Mouse (Mus musculus): ENCODE data around the gene Tor2a. TPM values are rescaled to one million over a fixed set of nuclear protein-coding genes. Genes with fewer than 3 reads are reported as not detected.

Gene Tor2a
- 48.0 and 52.6 TPM in 2 replicates for polyA plus RNA-seq (2015; fragmentation: Nextera tagmentation; extraction: Ambion mirVana)

DNA sequence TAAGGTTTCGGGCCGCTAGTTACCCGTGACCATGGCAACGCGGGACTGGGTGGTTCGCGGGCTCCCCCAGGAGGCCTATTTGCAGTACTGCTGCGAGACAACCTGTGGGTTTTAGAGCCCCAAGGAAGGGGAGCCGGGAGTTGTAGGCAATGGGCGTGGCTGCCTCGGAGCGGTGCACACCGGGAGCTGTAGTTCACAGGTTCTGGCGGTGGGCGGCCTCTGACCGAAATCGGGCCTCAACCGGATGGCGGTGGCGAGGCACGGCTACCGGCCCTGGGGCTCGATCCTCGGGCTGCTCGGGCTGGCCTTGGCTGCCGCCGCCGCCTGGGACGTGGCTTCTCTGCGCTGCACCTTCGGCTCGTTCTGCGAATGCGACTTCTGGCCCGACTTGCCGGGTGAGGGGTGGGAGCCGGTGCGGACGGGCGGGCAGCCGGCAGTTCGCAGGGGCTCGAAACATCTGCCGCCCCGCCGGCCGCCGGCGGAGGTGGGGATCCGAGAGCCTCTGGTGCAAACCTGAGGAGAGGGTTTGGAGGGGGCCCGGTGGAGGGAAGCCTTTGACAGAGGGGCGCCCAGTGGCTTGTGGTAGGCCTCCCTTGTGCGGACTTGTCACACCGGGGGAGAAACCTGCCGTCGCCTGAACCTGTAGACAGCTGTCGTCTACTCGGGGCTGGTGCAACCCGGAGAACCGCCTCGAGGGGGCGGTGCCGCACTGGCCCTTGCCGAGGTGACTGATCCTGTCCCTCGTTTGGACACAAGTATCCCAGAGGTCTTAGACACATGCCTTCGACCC is at the start of gene Tor2a:
Gene Tor2a (plus strand): TSS at position 179 of the 790 bp plus-strand sequence.
- H3K36me3 ChIP-seq: peaks cover 56% of the 10 kb centered on the region
- peak within 1 kb of the TSS; percentile 90 for H3K9ac ChIP-seq (replicated peaks)
- peak within 1 kb of the TSS; percentile 90 for H3K27ac ChIP-seq
- under 1% methylated on average over 66 of the region's 66 CpGs for WGBS
- H3K4me2 ChIP-seq (replicated peaks): peak within 1 kb of the TSS; percentile 50
- H3K27me3 ChIP-seq: no peaks in the 10 kb centered on the region
- H3K9me3 ChIP-seq: no peaks in the 10 kb centered on the region
- peak; percentile 93 for ATAC-seq
- peak within 1 kb of the TSS; percentile 72 for H3K4me3 ChIP-seq (replicated peaks)
- peaks cover 27% of the 10 kb centered on the region for H3K4me1 ChIP-seq (replicated peaks)

DNA sequence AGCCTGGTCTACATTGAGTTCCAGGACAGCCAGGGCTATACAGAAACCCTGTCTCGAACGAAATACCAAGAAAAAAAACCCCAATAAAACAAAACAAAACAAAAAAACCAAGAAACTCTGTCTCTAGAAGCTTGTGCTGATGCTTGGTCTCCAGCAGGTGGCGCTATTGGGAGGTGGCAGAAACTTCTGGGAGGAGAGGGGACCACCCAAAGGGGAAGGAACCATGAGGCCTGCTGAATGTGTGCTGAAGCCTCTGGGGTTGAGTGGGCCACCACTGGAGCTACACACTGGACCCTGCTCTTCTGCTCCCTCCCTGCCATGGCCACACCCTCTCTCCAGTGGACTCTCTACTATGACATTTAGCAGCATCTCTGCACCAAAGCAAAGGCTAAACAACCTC is 48.4 kb upstream of the Tor2a start:
- H3K27ac ChIP-seq: no peak overlapping the region
- no peak for ATAC-seq
- H3K9me3 ChIP-seq: no peaks in the 10 kb centered on the region
- no peak overlapping the region for H3K9ac ChIP-seq (replicated peaks)
- WGBS: 45% methylated on average over 3 of the region's 3 CpGs
- peaks cover 13% of the 10 kb centered on the region for H3K4me1 ChIP-seq (replicated peaks)
- no peak overlapping the region for H3K4me2 ChIP-seq (replicated peaks)
- H3K36me3 ChIP-seq: peaks cover 75% of the 10 kb centered on the region
- H3K4me3 ChIP-seq (replicated peaks): no peak overlapping the region
- H3K27me3 ChIP-seq: no peaks in the 10 kb centered on the region

DNA sequence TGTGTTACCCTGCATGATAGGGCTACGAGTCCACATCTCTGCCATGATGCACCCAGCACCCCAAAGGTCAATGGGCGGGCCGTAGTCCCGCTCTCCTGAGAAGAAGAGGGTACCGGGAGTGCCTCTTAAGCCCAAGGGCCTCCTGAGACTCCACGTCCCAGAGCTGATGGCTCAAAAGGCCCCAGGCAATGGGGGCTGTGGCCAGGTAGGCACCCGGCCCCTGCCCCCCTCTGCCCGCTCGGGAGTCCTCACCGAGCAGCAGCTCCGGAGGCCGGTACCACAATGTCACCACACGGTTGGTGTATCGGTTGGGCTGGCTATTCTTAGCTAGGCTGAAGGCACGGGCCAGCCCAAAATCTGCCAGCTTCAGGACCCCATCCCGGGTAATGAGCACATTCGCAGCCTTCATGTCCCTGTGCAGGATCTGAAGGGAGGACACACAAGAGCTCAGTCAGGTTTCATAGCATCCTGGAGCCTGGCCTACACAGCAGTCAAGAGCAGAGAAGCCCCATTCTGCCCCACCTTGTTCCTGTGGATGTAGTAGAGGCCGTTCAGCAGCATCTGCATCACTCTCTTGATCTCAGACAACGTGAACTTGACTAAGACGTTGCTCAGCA is 47.4 kb upstream of the Tor2a start:
- no peak for ATAC-seq
- 91% methylated on average over 20 of the region's 20 CpGs for WGBS
- Histone ChIP-seq H3K9me3 (no peaks in the 10 kb centered on the region), H3K36me3 (peaks cover 65% of the 10 kb centered on the region), H3K4me3 (replicated peaks) (no peak overlapping the region), H3K27ac (no peak overlapping the region), H3K9ac (replicated peaks) (no peak overlapping the region), H3K4me1 (replicated peaks) (peaks cover 23% of the 10 kb centered on the region), H3K27me3 (no peaks in the 10 kb centered on the region), H3K4me2 (replicated peaks) (no peak overlapping the region)

DNA sequence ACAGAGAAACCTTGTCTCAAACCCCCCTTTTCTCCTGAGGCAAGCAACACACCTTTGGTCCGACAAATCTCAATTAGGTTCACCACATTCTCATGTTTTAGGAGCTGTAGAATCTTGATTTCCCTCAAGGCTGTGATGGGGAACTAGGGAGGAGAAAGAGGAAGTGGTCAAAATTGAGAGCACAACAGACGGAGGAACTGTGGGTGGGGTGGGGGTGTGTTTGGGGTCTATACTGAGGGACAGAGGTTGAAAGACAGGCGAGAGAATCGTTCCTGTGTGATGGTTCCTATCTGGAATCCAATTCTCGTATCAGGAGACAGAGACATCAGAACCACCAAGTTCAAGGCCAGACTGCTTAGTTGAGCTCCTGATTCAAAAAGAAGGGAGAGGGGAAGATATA is 46.6 kb upstream of the Tor2a start:
- Histone ChIP-seq H3K9me3 (no peaks in the 10 kb centered on the region), H3K27ac (no peak overlapping the region), H3K4me3 (replicated peaks) (no peak overlapping the region), H3K4me2 (replicated peaks) (no peak overlapping the region), H3K9ac (replicated peaks) (no peak overlapping the region), H3K4me1 (replicated peaks) (peaks cover 23% of the 10 kb centered on the region), H3K27me3 (no peaks in the 10 kb centered on the region), H3K36me3 (peaks cover 57% of the 10 kb centered on the region)
- no peak for ATAC-seq
- WGBS: 91% methylated on average over 5 of the region's 5 CpGs

DNA sequence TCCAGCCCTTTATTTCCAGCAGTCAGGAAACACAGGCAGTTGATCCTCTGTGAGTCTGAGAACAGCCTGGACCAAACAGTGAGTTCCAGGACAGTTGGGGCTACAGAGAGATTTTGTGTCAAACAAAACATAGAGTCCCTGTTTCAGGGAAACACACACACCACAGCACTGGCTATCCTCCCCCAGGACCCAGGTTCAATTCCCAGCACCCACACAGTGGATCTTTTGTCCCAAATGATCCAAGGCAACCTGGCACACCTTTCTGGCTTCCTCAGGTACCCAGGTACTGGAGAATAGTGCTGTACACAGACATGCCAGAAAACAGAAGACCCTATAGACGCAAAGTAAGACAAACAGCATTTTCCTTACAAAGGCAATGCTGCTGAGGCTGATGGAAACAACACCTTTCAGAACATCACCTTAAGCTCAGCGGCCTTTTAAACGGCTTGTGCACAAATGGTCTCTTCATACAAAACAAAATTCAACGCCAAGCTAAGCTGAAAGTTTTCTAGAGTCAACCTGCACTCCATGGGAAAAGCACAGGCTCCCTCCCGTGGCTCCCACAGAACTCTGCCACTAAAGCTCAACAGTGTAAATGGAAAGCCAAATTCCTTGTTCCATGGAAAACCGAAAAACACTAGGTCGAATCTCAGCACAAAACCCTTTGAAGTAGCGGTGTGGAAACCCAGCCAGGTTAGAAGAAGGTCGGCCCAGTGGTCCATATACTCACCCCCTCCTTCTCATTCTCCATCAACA is 45.6 kb upstream of the Tor2a start:
- Histone ChIP-seq H3K9ac (replicated peaks) (peak overlapping the region; percentile 95), H3K36me3 (peaks cover 47% of the 10 kb centered on the region), H3K4me2 (replicated peaks) (peak overlapping the region; percentile 100), H3K4me1 (replicated peaks) (peaks cover 23% of the 10 kb centered on the region), H3K27me3 (no peaks in the 10 kb centered on the region), H3K9me3 (no peaks in the 10 kb centered on the region), H3K4me3 (replicated peaks) (peak overlapping the region; percentile 97), H3K27ac (0 out of 2 replicates have a peak overlapping the region, but pooled peaks have one; percentile 99)
- WGBS: 29% methylated on average over 9 of the region's 9 CpGs
- ATAC-seq: no peak

DNA sequence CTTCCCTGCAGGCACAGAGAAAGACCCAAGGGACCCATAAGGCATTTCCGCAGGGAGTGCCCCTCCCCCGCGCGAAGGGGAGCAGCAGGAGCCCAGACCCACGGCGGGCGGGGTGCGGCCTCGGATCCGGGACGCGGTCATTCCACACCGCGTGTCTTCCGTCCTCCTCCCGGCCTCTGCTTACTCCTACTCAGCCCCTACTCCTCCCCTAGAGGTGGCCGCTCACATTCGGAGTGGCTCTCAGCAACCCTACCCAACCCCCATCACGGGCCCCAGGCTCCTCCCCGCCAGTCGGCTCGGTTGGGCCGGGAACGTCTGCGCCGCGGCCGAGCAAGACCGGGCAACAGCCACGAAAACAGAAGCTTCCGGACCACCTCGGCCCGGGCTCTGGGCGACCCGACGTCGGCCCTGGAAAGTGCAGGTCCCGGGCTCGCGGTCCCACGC is 44.9 kb upstream of the Tor2a start:
- ATAC-seq: peak; percentile 51
- H3K27ac ChIP-seq: peak overlapping the region; percentile 99
- no peaks in the 10 kb centered on the region for H3K27me3 ChIP-seq
- H3K36me3 ChIP-seq: peaks cover 40% of the 10 kb centered on the region
- peak overlapping the region; percentile 95 for H3K9ac ChIP-seq (replicated peaks)
- peak overlapping the region; percentile 100 for H3K4me2 ChIP-seq (replicated peaks)
- 0% methylated on average over 41 of the region's 41 CpGs for WGBS
- H3K4me1 ChIP-seq (replicated peaks): peaks cover 23% of the 10 kb centered on the region
- no peaks in the 10 kb centered on the region for H3K9me3 ChIP-seq
- H3K4me3 ChIP-seq (replicated peaks): peak overlapping the region; percentile 97

DNA sequence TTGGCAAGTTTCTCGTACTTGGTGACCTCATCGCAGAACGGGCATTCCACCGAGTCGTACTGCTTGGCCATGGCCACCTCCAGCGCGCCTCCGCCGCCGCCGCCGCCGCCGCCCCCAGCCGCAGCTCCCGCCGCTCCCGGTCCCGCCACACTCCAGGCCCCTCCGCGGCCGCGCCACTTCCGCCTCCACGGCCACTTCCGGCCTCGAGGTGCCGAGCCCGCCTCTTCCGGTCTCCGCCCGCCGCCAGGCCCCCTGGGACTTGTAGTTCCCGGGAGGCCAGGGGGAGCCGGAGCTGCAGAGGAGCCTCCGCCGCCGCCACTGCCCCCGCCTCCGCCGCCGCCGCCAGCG is 44.5 kb upstream of the Tor2a start:
- H3K27me3 ChIP-seq: no peaks in the 10 kb centered on the region
- peak overlapping the region; percentile 95 for H3K9ac ChIP-seq (replicated peaks)
- H3K4me1 ChIP-seq (replicated peaks): peaks cover 23% of the 10 kb centered on the region
- 0% methylated on average over 38 of the region's 44 CpGs for WGBS
- H3K9me3 ChIP-seq: no peaks in the 10 kb centered on the region
- ATAC-seq: peak; percentile 91
- H3K27ac ChIP-seq: peak overlapping the region; percentile 99
- H3K36me3 ChIP-seq: peaks cover 36% of the 10 kb centered on the region
- peak overlapping the region; percentile 100 for H3K4me2 ChIP-seq (replicated peaks)
- H3K4me3 ChIP-seq (replicated peaks): peak overlapping the region; percentile 97

DNA sequence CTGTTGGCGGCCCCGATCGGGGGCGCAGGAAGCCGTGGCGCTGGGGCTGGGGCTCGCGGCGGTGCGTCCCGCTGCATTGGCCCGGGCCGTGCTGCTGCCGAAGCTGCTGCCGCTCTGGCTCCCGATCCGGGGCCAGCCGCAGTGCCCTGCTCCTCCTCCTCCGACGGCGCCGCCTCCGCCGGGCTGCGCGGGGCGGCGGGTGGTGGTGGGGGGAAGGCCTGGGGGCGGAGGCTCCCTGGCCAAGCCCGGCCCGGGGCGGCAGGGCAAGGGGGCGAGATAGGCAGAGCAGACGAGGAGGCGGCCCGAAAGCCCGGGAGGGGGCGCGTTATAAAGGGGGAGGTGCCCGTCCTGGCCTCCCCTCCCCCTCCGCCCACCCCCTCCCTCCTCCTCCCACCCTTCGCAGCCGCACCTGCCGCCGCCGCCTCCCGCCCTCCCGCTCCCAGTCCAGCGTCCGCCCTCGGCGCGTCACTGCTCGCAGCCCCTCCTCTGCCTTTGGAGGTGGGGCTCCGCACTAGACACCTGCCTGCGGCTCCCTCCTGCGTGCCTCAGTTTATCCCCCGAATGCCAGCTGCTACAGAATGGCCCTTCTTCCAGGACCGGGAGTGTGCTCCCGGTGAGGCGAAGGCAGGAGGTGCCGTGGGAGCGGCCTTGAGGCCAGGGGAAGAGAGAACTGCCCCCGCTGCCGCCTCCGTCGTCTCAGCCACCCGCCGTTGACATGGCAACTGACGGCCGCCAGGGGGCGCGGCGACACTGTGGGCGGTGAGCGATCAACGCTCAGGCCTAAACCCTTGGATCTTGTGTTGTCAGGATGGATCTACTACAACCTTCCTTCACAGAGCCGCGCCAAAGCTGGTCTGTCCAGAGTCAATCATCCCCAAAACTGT is 43.9 kb upstream of the Tor2a start, which contains the start of gene Cdk9:
Gene Cdk9 (minus strand): TSS at position 143 of the 884 bp plus-strand sequence.
- WGBS: 1% methylated on average over 55 of the region's 79 CpGs

DNA sequence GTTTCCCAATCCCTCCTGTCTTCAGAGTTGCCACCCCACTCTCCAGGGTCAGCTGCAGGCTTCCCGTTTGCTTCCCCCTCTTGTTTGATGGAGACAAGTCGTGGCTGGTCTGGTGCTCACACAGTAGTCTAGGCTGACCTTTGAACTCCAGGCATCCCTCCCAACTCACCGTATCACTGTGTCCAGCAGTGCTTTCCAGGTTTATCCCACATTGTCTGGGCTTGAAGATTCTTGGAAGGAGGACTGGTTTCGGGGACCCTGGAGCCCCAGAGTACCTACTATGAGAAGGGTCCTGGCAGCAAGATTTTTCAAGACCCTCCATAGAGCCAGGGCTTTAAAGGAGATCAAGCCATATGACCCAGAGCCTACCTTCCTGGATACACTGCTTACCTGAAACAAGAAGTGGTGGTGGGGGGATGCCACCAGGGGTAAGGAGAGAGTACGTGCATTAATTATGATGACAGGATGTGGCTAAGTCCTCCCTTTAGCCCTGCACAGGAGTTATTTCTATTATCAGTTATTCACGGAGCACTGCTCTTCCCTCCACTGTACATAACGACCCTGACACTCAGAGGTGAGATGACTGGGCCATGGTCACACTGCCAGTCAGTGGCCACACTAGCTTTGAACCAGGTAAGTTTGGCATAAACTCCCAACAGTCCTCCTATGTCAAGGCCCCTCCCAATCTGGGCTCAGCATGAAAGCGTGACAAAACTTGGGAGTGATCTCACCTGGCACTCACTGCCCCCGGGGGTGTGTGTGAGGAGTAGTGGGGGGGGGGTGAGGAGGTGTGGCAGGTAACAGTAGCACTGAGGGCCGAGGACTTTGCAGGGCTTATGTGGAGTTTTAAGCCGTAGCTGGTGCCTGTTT is 42.7 kb upstream of the Tor2a start:
- Histone ChIP-seq H3K9me3 (no peaks in the 10 kb centered on the region), H3K9ac (replicated peaks) (peak overlapping the region; percentile 95), H3K4me1 (replicated peaks) (peaks cover 23% of the 10 kb centered on the region), H3K27ac (peak overlapping the region; percentile 99), H3K27me3 (no peaks in the 10 kb centered on the region), H3K4me3 (replicated peaks) (peak overlapping the region; percentile 97; the same call in 1 of the 2 replicates), H3K36me3 (peaks cover 19% of the 10 kb centered on the region), H3K4me2 (replicated peaks) (peak overlapping the region; percentile 100)
- 67% methylated on average over 11 of the region's 11 CpGs for WGBS
- ATAC-seq: no peak

More for the DNA sequence above, 43.9 kb upstream of the Tor2a start, which contains the start of gene Cdk9:
- H3K9me3 ChIP-seq: no peaks in the 10 kb centered on the region
- ATAC-seq: peak; percentile 83
- peaks cover 30% of the 10 kb centered on the region for H3K36me3 ChIP-seq
- peak within 1 kb of the TSS; percentile 95 for H3K9ac ChIP-seq (replicated peaks)
- peaks cover 23% of the 10 kb centered on the region for H3K4me1 ChIP-seq (replicated peaks)
- peak within 1 kb of the TSS; percentile 100 for H3K4me2 ChIP-seq (replicated peaks)
- H3K4me3 ChIP-seq (replicated peaks): peak within 1 kb of the TSS; percentile 97
- H3K27me3 ChIP-seq: no peaks in the 10 kb centered on the region
- peak within 1 kb of the TSS; percentile 99 for H3K27ac ChIP-seq

DNA sequence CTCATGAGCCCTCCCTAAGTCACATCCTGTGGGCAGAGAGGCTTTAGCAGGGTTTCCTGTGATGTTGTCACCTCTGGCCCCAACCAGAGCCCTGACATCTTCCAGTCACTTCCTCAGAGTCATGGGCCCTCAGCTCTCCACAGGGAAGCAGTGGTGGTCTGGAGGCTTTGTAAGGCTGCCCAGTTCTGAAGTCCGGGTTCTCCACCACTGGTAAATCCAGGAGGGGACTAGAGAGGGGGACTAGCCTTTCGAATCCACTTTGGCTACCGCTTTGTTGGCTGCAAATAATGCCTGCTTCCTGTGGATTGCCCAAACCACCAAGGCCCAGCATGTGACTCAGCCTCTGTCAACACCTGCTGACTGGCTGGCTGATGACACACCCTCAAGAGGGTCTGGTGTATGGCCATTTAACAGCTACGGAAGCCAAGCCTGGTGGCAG is 42.0 kb upstream of the Tor2a start:
- Histone ChIP-seq H3K4me1 (replicated peaks) (peaks cover 23% of the 10 kb centered on the region), H3K4me2 (replicated peaks) (no peak overlapping the region), H3K4me3 (replicated peaks) (no peak overlapping the region), H3K9me3 (no peaks in the 10 kb centered on the region), H3K9ac (replicated peaks) (0 out of 2 replicates have a peak overlapping the region, but pooled peaks have one; percentile 2), H3K27me3 (no peaks in the 10 kb centered on the region), H3K27ac (no peak overlapping the region), H3K36me3 (peaks cover 12% of the 10 kb centered on the region)
- WGBS: 73% methylated on average over 4 of the region's 4 CpGs
- ATAC-seq: no peak
